Mouse (Mus musculus) CD8-positive naive resting alpha-beta T cell, adult 2 months (primary cell): Measurements from ENCODE around the gene Amotl2.

ENCODE experiments used
- DNase-seq, 2 experiments: peaks; one replicate each; pipeline ENCODE4 v3.0.0; 2022; ENCODE audit warnings: low read depth in 2 of 2, low spot score in 2 of 2

Gene Amotl2

GRCm38 (mm10) chr9:102718676-102719075, 2.2 kb downstream of the Amotl2 start:
- DNase-seq: no peak

GRCm38 (mm10) chr9:102719085-102719484, 2.6 kb downstream of the Amotl2 start:
- DNase-seq: no peak

GRCm38 (mm10) chr9:102719936-102720566, 3.6 kb downstream of the Amotl2 start:
- no peak for DNase-seq

- DNase-seq: no peak
Measured at GRCm38 (mm10) chr9:102720567-102721167, 4.2 kb downstream of the Amotl2 start.

- DNase-seq: no peak
Measured at GRCm38 (mm10) chr9:102721406-102721978, 5.0 kb downstream of the Amotl2 start.

GRCm38 (mm10) chr9:102722071-102722561, 5.6 kb downstream of the Amotl2 start:
- DNase-seq: no peak

GRCm38 (mm10) chr9:102722750-102723149, 6.3 kb downstream of the Amotl2 start:
- DNase-seq: no peak

GRCm38 (mm10) chr9:102723241-102723709, 6.8 kb downstream of the Amotl2 start:
- no peak for DNase-seq

GRCm38 (mm10) chr9:102723990-102724461, 7.6 kb downstream of the Amotl2 start:
- DNase-seq: no peak

- DNase-seq: no peak
Measured at GRCm38 (mm10) chr9:102724942-102725341, 8.5 kb downstream of the Amotl2 start.

- DNase-seq: no peak
Measured at GRCm38 (mm10) chr9:102725958-102726654, 9.6 kb downstream of the Amotl2 start.

- DNase-seq: no peak
Measured at GRCm38 (mm10) chr9:102726811-102727210, 10.3 kb downstream of the Amotl2 start.

GRCm38 (mm10) chr9:102727662-102728468, 11.4 kb downstream of the Amotl2 start:
- no peak for DNase-seq

GRCm38 (mm10) chr9:102728469-102728747, 11.9 kb downstream of the Amotl2 start:
- no peak for DNase-seq

GRCm38 (mm10) chr9:102729093-102729845, 12.8 kb downstream of the Amotl2 start:
- DNase-seq: no peak

GRCm38 (mm10) chr9:102729876-102730413, 13.5 kb downstream of the Amotl2 start:
- DNase-seq: no peak

- no peak for DNase-seq
Measured at GRCm38 (mm10) chr9:102731044-102731471, 14.6 kb downstream of the Amotl2 start.

GRCm38 (mm10) chr9:102731574-102732175, 15.2 kb downstream of the Amotl2 start:
- DNase-seq: no peak

- DNase-seq: no peak
Measured at GRCm38 (mm10) chr9:102732326-102732865, 15.9 kb downstream of the Amotl2 start.
